Mouse (Mus musculus): ENCODE measurements around the gene Psmb3.

GRCm38 (mm10) chr11:97747773-97748172 is 44.6 kb downstream of the Psmb3 start:
- TF ChIP-seq FLI1 (IDR thresholded peaks at IDR 0.05; ENCODE audit: low read length) = no peak
- no peak for TF ChIP-seq GATA1 (IDR thresholded peaks at IDR 0.05; ENCODE audit: borderline replicate concordance, low read length)

All from megakaryocyte, embryonic 14.5 days (primary cell).